Mouse (Mus musculus): ENCODE measurements at regions not wholly inside any gene's neighbourhood (a gene's known extent, or its start where the extent isn't known, plus 50 kb on each side); places are given as distances from the start of the nearest gene placed in this dataset.

DNA sequence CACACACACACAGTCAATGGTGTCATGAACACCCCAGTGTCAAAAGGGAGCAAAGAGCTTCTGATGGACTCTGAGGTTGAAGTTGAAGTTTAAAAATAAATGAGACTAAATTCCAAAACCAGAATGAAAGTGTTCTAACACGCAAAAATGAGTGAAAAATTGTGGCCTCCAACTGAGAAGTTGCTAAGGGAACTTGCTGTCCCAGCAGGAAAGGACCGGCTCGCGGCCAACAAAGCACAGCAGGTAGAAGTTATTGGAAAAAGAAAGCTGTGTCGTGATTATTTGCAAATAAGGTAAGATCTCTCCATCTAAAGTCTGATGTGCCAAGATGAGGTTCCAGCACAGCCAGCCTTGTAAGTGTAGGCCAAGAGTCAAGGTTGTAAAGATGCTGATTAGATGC lies 169.7 kb downstream of the Nrp2 start:
- DNase-seq (ENCODE audit: low read depth, low spot score): no peak

DNA sequence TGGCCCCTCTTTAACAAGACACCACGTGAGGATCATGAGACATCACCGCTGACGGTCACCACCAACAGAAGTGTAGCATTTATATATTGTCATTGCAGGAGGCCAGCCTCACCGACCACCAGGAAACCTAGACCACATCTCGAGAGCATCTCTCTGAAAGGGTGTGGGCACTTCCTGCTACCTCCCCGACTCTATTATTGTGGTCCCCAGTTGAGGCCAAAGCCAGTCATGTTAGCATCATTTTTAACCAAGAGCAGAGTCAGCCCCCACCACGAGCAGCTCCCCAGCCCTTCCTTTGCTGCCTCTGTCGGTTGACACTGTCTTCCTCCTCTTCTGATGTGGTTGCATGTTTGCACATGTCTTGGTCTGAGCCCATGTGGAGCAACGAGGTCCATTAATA lies 172.5 kb downstream of the Nrp2 start:
- DNase-seq (ENCODE audit: low read depth, low spot score): no peak

DNA sequence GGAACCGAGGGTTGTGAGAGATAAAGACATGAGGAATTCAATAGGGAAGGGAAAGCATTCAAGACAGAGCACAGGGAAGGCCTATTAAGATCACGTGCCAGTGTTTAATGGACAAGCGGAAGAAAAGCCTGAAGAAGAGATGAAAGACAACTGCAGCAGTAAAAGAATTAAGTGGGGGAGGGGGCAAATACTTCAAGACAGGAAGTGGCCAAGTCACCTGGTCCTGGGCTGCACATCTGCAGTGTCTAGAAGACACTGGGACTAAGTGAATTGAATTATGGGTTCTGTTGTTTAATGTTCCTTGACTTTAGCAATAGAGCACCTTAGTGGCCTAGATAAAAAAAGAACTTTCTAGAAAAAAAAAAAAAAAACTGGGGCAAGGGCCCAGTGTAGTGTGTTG lies 173.6 kb downstream of the Nrp2 start:
- DNase-seq (ENCODE audit: low read depth, low spot score): no peak

DNA sequence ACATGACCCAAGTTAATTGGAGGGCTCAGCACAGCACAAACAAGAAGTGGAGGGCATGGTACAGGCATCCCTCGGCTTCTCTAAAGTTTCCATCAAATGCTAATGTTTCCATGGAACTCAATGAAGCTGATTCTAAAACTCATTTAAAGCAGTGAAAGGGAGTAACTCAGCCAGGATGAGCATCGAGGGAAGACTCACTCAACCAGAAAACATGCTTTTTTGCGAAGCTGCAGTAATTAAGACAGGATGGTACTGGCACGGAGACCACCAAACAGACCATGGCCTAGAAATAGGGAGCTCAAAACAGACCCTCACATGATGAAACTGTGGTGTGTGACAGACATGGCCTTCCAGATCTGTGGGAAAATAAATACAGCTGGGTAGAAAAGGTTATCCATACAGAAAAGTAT lies 177.8 kb downstream of the Nrp2 start:
- DNase-seq (ENCODE audit: low read depth, low spot score): no peak

DNA sequence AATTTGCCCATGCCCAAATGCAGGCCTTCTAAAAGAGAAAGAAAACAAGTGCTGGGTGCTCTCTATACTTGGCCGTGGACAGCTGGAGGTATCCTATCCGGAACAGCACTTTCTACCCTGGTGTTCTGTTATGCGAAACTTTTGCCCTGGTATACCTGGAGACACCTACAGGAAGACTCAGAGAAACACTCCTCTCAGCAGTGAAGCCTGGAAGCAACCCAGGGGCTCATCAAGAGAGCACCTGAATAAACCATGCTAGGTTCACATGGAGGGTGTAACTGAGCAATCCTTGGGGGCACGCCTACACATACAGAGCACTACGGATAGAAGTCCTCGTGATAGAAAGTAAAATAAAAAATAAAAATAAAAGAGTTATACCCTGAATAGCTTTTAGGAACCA lies 178.4 kb downstream of the Nrp2 start:
- DNase-seq (ENCODE audit: low read depth, low spot score): no peak

DNA sequence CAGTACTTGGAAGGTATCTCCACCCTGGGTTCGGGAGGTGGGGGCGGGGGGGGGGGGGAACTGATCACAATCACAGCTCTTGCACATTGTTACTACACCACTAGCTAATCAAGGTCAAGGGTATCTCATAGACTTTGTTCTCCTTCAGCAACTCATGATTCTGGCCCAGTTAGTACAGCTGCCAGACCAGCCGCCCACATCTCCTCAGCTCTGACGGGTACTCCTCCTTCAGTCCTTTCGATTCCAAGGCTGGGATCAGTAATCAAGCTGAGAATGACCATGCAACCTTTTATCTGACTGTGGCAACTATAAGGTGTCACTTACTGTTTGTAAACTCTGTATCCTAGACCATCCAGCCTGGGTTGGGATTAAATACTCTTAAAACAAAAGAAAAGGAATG lies 178.9 kb downstream of the Nrp2 start:
- DNase-seq (ENCODE audit: low read depth, low spot score): no peak

DNA sequence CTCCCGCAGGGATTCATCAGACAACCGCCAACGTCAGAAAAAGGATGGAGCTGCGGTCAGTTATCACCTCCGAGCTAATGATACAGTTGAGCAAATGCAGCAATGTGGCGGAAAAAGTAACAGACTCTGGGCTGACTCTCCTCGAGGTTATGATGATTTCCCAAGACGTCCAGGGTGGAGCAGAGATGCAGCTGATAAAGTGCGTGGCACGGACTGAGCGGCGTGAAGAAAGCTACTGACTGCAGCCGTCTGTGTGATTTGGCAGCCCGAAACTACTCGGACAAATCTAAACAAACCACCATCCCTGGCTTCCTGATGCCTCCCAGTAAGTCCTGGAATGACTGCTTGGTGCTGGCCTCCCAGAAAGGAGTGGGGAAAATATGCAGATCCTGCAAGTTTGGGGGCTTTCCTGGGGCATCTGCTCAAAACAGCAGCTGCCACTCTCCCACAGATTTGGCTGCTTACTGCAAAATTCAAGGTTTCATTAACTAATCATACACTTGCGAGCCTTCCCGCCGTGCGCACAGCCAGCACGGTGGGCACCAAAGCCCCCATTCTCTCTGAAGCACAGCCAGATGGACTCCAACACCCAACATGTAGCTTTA lies 181.9 kb downstream of the Nrp2 start:
- peak; percentile 36 for DNase-seq (ENCODE audit: low read depth, low spot score)

DNA sequence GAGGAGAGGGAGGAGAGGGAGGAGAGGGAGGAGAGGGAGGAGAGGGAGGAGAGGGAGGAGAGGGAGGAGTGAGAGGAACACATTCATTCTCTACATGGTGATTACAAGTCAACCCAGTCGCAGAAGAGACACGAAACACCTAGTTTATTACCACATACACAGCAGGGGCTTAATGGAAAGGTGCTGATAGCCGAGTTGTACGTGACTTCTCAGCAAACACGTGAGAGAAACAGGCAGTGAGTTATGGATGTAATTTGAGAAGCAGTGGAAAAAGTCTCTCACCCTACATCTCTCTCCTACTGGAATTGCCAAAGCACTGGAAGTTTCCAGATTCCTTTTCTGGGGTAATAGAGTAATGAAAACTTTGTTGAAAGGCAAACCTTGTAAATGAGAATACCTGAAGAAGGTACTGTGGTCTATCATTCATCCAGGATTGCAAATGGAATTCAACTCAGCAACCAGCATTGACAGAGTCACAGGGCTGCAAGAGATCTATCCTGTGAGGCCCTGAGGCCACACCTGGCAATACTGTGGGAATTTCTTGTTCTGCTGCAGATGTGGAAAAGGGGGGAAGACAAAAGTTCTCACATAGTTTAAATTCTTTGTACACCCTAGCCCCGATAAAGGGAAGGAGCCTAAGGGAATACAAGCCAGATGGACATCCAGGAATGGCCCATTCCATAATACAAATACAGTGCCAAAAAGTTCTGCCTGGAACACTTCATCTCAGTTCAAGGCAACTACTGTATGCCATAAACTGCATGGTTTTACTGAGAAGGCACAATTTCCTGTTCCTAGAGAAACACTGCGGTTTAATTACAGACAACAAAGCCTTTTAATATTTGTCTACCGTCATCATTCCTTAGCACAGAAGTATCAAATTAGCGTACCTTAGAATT lies 184.7 kb downstream of the Nrp2 start:
- no peak for DNase-seq (ENCODE audit: low read depth, low spot score)

DNA sequence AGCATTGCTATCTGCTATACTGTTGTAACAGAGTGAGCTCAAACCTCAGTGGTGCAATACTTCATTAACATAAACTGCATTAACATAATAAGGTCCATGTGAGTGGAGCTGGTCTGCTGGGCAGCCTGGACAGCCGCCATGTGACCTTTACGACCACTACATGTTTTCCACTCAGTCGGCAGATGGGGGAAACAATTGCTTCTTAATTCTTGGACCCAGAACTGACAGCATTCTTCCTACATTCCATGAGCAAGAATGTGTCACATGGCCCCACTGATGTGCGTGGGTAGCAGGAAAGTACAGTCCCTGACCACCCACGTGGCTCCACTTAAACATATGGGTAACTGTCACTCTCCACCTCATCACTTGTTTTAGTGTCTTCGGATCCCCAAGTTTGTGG lies 198.3 kb downstream of the Nrp2 start:
- DNase-seq (ENCODE audit: low read depth, low spot score): no peak

DNA sequence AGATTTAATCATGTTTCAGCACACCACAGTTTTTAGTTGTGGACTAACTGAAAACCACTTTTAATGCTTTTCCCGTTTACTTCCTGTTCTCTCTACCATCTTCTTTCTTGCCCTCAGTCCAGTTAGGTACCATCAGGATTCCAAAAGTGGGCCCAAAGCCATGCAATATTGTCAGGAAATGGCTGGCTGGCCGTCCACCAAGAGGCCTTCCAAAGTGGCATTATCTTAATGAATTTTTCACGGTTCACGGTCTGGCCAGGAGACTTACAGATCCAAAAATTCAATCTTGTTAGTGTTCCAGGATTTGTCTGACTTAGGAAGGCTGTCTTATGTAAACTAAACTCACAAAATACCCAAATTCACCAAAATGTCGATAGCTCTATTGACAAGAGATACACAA lies 198.8 kb downstream of the Nrp2 start:
- DNase-seq (ENCODE audit: low read depth, low spot score): no peak

DNA sequence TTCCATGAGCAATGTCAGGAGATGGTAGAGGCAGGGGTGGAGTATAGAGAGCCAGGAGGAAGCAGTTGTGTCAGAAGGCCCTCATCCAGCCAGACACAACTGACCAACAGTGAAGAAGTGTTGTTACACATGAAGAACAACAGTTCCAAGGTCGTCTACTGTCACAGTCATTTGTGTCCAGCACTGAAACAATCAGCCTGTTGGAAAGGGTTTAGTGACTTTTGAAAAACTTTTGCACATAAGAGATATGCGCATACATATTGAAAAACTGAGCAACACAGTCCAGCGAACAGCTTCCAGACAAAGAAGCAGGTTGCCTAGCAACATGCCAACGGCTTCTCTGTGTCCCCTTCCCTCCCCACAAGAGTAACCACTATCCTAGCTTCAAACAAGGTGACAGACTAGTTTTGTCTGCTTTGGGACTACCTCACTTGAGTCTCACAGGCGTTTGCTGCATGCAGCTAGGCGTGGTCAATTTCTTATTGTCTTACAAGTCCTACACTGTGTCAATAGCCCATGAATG lies 199.9 kb downstream of the Nrp2 start:
- DNase-seq (ENCODE audit: low read depth, low spot score): peak; percentile 32

DNA sequence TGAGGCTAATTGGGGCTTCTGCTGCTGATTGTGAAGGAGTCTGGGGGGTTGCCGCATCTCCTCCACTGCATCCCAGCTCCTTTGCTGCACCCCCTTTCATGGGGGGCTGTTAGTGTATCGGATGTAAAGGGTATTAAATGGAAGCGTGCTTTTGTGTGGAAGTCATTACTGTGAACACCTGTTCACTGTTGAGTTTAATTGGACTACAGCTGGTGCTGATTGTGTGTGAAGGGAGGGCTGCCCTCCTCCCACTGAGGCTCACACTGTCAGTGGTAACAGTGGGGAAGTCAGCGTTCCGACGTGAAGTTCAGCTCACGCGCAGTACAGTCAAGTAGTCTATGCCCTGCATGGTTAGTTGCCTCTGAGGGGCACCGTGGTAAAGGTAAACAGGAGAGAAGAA lies 202.7 kb downstream of the Nrp2 start:
- no peak for DNase-seq (ENCODE audit: low read depth, low spot score)

DNA sequence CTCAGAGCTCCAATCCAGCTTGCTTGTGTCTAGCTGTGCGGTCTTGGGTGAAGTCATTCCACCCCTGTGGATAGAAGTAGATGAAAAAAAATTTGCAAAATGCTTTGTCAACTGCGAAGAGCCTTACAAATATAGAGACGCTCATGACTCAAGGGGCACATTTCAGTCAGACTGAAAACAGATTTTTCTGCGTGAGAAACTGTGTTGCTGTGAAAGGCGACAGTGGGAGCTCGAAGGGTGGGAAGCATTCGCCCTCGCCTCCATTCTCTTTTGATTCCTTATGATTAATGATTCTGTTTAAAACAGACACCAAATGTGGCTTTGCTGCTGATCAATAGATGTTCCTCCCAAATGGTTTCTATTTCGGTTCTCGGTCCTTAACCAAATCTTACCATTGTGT lies 204.2 kb downstream of the Nrp2 start:
- no peak for DNase-seq (ENCODE audit: low read depth, low spot score)
